Mouse (Mus musculus) spleen, adult 2 months (tissue): Measurements from ENCODE around the gene Olfr523.

Experiments
- CTCF ChIP-seq: fragments of 200-500 bp; IDR thresholded peaks from 2 replicates; pipeline ENCODE4 v1.5.1; 2011; ENCODE audit warnings: mild to moderate bottlenecking, inconsistent platforms; ENCODE audit not compliant: insufficient read depth, insufficient read length, insufficient replicate concordance; ENCODE audit errors: extremely low read depth
- POLR2A ChIP-seq: fragments of 200-500 bp; IDR thresholded peaks from 2 replicates; pipeline ENCODE4 v1.6.1; 2011; ENCODE audit warnings: low read depth, low read length, inconsistent platforms

DNA sequence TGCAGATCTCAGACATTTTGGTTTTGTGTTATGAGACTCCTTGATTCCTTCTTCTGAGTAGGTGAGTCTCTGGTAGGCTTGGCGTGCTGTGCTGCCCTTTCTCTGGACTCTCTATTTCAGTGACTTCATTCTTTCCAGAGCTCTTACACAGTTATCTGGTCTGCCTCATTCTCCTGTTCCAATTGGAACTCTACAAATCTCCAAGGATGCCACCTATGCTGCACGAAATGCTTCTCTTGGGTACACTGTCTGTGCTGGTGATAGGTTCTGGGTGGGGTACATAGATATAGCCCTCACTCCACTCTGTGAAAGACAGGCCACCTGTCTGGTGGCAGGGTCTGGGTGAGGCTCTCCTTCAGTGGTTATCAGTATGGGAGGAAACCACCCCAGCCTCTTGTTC is 45.0 kb downstream of the Olfr523 start, which contains the start of gene Cd163l1:
- TF ChIP-seq POLR2A = no peak
- TF ChIP-seq CTCF = no peak
